Mouse (Mus musculus) midbrain, embryonic 10.5 days (tissue): ENCODE results near the gene Olfr866. TPM values are rescaled to one million over a fixed set of nuclear protein-coding genes. Genes with fewer than 3 reads are reported as not detected.

Experiments
- DNase-seq: peaks from one replicate; pipeline ENCODE4 v3.0.0-alpha.2; 2017; ENCODE audit warnings: low spot score
- H3K27ac ChIP-seq: fragments of 300-500 bp; sonication (generic); replicated peaks from 2 replicates; pipeline ENCODE4 v1.5.1; 2016; ENCODE audit warnings: mild to moderate bottlenecking
- H3K27me3 ChIP-seq: fragments of 300-500 bp; sonication (generic); 2 replicates; pipeline ENCODE4 v1.6.1; 2016; ENCODE audit warnings: low read depth, mild to moderate bottlenecking; ENCODE audit not compliant: poor library complexity, severe bottlenecking
- H3K36me3 ChIP-seq: fragments of 300-500 bp; sonication (generic); 2 replicates; pipeline ENCODE4 v1.6.1; 2016; ENCODE audit warnings: mild to moderate bottlenecking, moderate library complexity
- H3K4me1 ChIP-seq: fragments of 300-500 bp; sonication (generic); 2 replicates; pipeline ENCODE4 v1.6.1; 2016
- H3K4me3 ChIP-seq: fragments of 300-500 bp; sonication (generic); 2 replicates; pipeline ENCODE4 v1.5.1; 2016; ENCODE audit warnings: mild to moderate bottlenecking, moderate library complexity
- H3K9me3 ChIP-seq: fragments of 300-500 bp; sonication (generic); replicated peaks from 2 replicates; pipeline ENCODE4 v1.6.1; 2016; ENCODE audit warnings: mild to moderate bottlenecking
- WGBS: fragments of 180-500 bp; shearing (Covaris S2); methylation state at CpG from one replicate; pipeline ENCODE4 v1.1.7; 2016; 5-methylcytosine and 5-hydroxymethylcytosine counted together
- microRNA-seq: library from miRNA; unstranded; fragments of <30 nt; microRNA quantifications from one replicate; pipeline ENCODE4, GENCODE M21; 2017
- polyA plus RNA-seq: library from polyadenylated mRNA; unstranded; fragments of >200 nt; fragmentation: Nextera tagmentation; extraction: Ambion mirVana; gene quantifications from 2 replicates; pipeline ENCODE4 v1.2.1, GENCODE M21; 2016

Gene Olfr866
- not detected in 2 replicates for polyA plus RNA-seq

- DNase-seq = no peak
- Histone ChIP-seq H3K4me1 (no peaks in the 10 kb centered on the region), H3K9me3 (peaks cover 19% of the 10 kb centered on the region; the same call in 1 of the 2 replicates), H3K4me3 (no peak within 1 kb of the TSS), H3K27me3 (no peaks in the 10 kb centered on the region), H3K36me3 (no peaks in the 10 kb centered on the region), H3K27ac (no peak within 1 kb of the TSS)
- 86% methylated on average over 2 of the region's 2 CpGs for WGBS
These were observed at the start of gene Olfr866 for GRCm38 (mm10) chr9:20027935-20028334. TSS of gene Olfr866 (minus strand) at chr9:20028035.

- Histone ChIP-seq H3K27me3 (no peaks in the 10 kb centered on the region), H3K36me3 (no peaks in the 10 kb centered on the region), H3K27ac (no peak overlapping the region), H3K4me3 (no peak overlapping the region), H3K9me3 (peaks cover 73% of the 10 kb centered on the region), H3K4me1 (no peaks in the 10 kb centered on the region)
- WGBS = 65% methylated on average over 7 of the region's 7 CpGs
- DNase-seq = no peak
These were observed 45.8 kb upstream of the Olfr866 start for GRCm38 (mm10) chr9:20073523-20074177.

- Histone ChIP-seq H3K4me1 (no peaks in the 10 kb centered on the region), H3K4me3 (no peak overlapping the region), H3K27ac (no peak overlapping the region), H3K36me3 (no peaks in the 10 kb centered on the region), H3K9me3 (peaks cover 56% of the 10 kb centered on the region), H3K27me3 (no peaks in the 10 kb centered on the region)
- WGBS = 95% methylated on average over 1 of the region's 1 CpGs
- no peak for DNase-seq
These were observed 43.5 kb upstream of the Olfr866 start for GRCm38 (mm10) chr9:20071291-20071690.

GRCm38 (mm10) chr9:20070236-20070635 is 42.4 kb upstream of the Olfr866 start:
- H3K27ac ChIP-seq = no peak overlapping the region
- no peak overlapping the region for H3K4me3 ChIP-seq
- peaks cover 49% of the 10 kb centered on the region for H3K9me3 ChIP-seq
- no peaks in the 10 kb centered on the region for H3K36me3 ChIP-seq
- H3K27me3 ChIP-seq = no peaks in the 10 kb centered on the region
- DNase-seq = no peak
- 73% methylated on average over 3 of the region's 3 CpGs for WGBS
- no peaks in the 10 kb centered on the region for H3K4me1 ChIP-seq

- H3K4me3 ChIP-seq = no peak within 1 kb of the TSS
- H3K9me3 ChIP-seq = peaks cover 27% of the 10 kb centered on the region; the same call in 1 of the 2 replicates
- DNase-seq = no peak
- no peaks in the 10 kb centered on the region for H3K27me3 ChIP-seq
- H3K4me1 ChIP-seq = no peaks in the 10 kb centered on the region
- H3K36me3 ChIP-seq = no peaks in the 10 kb centered on the region
- 81% methylated on average over 1 of the region's 1 CpGs for WGBS
- H3K27ac ChIP-seq = no peak within 1 kb of the TSS
These were observed 29.6 kb upstream of the Olfr866 start, which contains the start of gene Olfr867 for GRCm38 (mm10) chr9:20057462-20057861. TSS of gene Olfr867 (minus strand) at chr9:20057562.

GRCm38 (mm10) chr9:20047964-20048363 is 20.1 kb upstream of the Olfr866 start:
- DNase-seq = no peak
- Histone ChIP-seq H3K27ac (no peak overlapping the region), H3K4me1 (no peaks in the 10 kb centered on the region), H3K27me3 (no peaks in the 10 kb centered on the region), H3K9me3 (peaks cover 56% of the 10 kb centered on the region), H3K4me3 (no peak overlapping the region), H3K36me3 (no peaks in the 10 kb centered on the region)
- 81% methylated on average over 3 of the region's 3 CpGs for WGBS

Small RNAs within 50 kb of the gene (microRNA-seq; reads per million reads assigned to microRNA genes)
- gene Gm26231 (not detected), gene Gm44395 (not detected)

Other genes with a start within 250 kb of the Olfr866 start
- not detected in 2 replicates for gene Olfr58, start 247.8 kb downstream of the Olfr866 start, polyA plus RNA-seq
- not detected in 2 replicates for gene Olfr859, start 223.1 kb downstream of the Olfr866 start, polyA plus RNA-seq
- gene Olfr860, start 178.3 kb downstream of the Olfr866 start, polyA plus RNA-seq = not detected in 2 replicates
- gene Olfr862, start 140.0 kb downstream of the Olfr866 start, polyA plus RNA-seq = not detected in 2 replicates
- 0.12 and 0.15 TPM in 2 replicates for gene Olfr77, start 111.2 kb downstream of the Olfr866 start, polyA plus RNA-seq
- not detected in 2 replicates for gene Olfr867, start 29.5 kb upstream of the Olfr866 start, polyA plus RNA-seq
- gene Olfr868, start 70.6 kb upstream of the Olfr866 start, polyA plus RNA-seq = not detected in 2 replicates
- not detected in 2 replicates for gene Olfr869, start 101.0 kb upstream of the Olfr866 start, polyA plus RNA-seq
- gene Olfr870, start 146.0 kb upstream of the Olfr866 start, polyA plus RNA-seq = not detected in 2 replicates
- not detected in 2 replicates for gene Olfr871, start 184.2 kb upstream of the Olfr866 start, polyA plus RNA-seq
- gene Olfr872, start 209.1 kb upstream of the Olfr866 start, polyA plus RNA-seq = not detected in 2 replicates